Mouse (Mus musculus) kidney, postnatal 0 days (tissue): Measurements from ENCODE around the gene Fastkd5. TPM values are rescaled to one million over a fixed set of nuclear protein-coding genes. Genes with fewer than 3 reads are reported as not detected.
"Not testable (repeated sequence)": the region's sequence is repeated elsewhere in the genome, so short reads cannot be mapped to it uniquely, and the experiment has no call there.

Experiments used
- ATAC-seq: fragments of 200-750 bp; cut with Nextera tagmentation; replicated peaks from 2 replicates; pipeline ENCODE4 v1.8.0; 2017; ENCODE audit warnings: low read depth, moderate number of reproducible peaks, moderate TSS enrichment, moderate library complexity; ENCODE audit not compliant: low FRiP score
- DNase-seq: peaks from one replicate; pipeline ENCODE4 v3.0.0-alpha.2; 2016; ENCODE audit warnings: low spot score
- H3K27ac ChIP-seq: fragments of 300-500 bp; sonication (generic); 2 replicates; pipeline ENCODE4 v1.5.1; 2014; ENCODE audit warnings: mild to moderate bottlenecking
- H3K27me3 ChIP-seq: fragments of 300-500 bp; sonication (generic); 2 replicates; pipeline ENCODE4 v1.6.1; 2014; ENCODE audit warnings: low read length, mixed read lengths; ENCODE audit not compliant: insufficient read depth
- H3K36me3 ChIP-seq: fragments of 300-500 bp; sonication (generic); 2 replicates; pipeline ENCODE4 v1.6.1; 2014; ENCODE audit warnings: low read length, mixed read lengths; ENCODE audit not compliant: insufficient read depth
- H3K4me1 ChIP-seq: fragments of 300-500 bp; sonication (generic); replicated peaks from 2 replicates; pipeline ENCODE4 v1.6.1; 2014; ENCODE audit warnings: antibody characterized with exemption, low read length, mixed read lengths; ENCODE audit not compliant: insufficient read depth
- H3K4me2 ChIP-seq: fragments of 300-500 bp; sonication (generic); 2 replicates; pipeline ENCODE4 v1.6.1; 2014; ENCODE audit warnings: mild to moderate bottlenecking, low read length, moderate library complexity, mixed read lengths
- H3K4me3 ChIP-seq: fragments of 300-500 bp; sonication (generic); replicated peaks from 2 replicates; pipeline ENCODE4 v1.5.1; 2014; ENCODE audit warnings: low read depth, low read length
- H3K9ac ChIP-seq: fragments of 300-500 bp; sonication (generic); 2 replicates; pipeline ENCODE4 v1.6.1; 2014; ENCODE audit warnings: low read depth, low read length
- H3K9me3 ChIP-seq: fragments of 300-500 bp; sonication (generic); replicated peaks from 2 replicates; pipeline ENCODE4 v1.6.1; 2016; ENCODE audit warnings: low read length, inconsistent platforms, mixed read lengths
- CTCF ChIP-seq: IDR thresholded peaks from 2 replicates; pipeline ENCODE4 v1.5.1; 2016; ENCODE audit warnings: antibody characterized with exemption, low read depth, mild to moderate bottlenecking, moderate library complexity
- WGBS: fragments of 180-500 bp; shearing (Covaris S2); extraction: QIAGEN DNeasy Blood & Tissue Kit; methylation state at CpG from one replicate; pipeline ENCODE4 v1.1.7; 2014; 5-methylcytosine and 5-hydroxymethylcytosine counted together
- polyA plus RNA-seq: library from polyadenylated mRNA; unstranded; fragments of >200 nt; fragmentation: Nextera tagmentation; extraction: Ambion mirVana; gene quantifications from 2 replicates; pipeline ENCODE4 v1.2.1, GENCODE M21; 2015

The Fastkd5 gene
- polyA plus RNA-seq, 1 experiment from 2014 or later: 12.4 TPM

DNA sequence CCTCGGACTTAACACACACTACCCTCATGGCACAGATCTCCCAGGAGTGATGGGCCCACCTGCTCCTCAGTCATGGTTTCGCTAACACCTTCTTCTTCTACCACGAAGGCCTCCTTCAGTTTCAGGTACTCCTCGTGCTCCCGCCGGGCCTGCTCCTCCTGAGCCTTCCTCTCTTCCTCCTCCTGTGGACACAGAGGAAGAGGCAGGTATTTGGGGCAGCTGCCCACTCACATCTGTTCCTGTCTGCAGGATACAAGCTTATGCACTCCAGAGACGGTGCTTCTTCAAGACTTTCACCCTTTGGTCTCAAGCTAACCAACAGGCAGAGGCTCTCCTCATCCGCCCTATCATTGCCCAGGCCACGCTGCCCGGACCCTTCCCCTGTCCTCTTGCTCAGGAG, 28.7 kb upstream of the Fastkd5 start:
- Histone ChIP-seq H3K36me3 (peaks cover 66% of the 10 kb centered on the region), H3K27ac (no peak overlapping the region), H3K4me1 (no peaks in the 10 kb centered on the region; the same call in 1 of the 2 replicates), H3K4me2 (no peak overlapping the region), H3K4me3 (no peak overlapping the region), H3K27me3 (no peaks in the 10 kb centered on the region), H3K9me3 (no peaks in the 10 kb centered on the region), H3K9ac (no peak overlapping the region)
- DNase-seq (no peak), ATAC-seq (no peak)
- WGBS: 98% methylated on average over 10 of the region's 10 CpGs
- no peak for TF ChIP-seq CTCF

- Histone ChIP-seq H3K9me3 (no peaks in the 10 kb centered on the region), H3K36me3 (peaks cover 65% of the 10 kb centered on the region), H3K9ac (no peak overlapping the region), H3K4me3 (no peak overlapping the region), H3K27me3 (no peaks in the 10 kb centered on the region), H3K4me2 (no peak overlapping the region), H3K27ac (no peak overlapping the region), H3K4me1 (no peaks in the 10 kb centered on the region)
- DNase-seq (no peak), ATAC-seq (no peak)
- TF ChIP-seq CTCF: no peak
- 90% methylated on average over 6 of the region's 6 CpGs for WGBS
Measured at GRCm38 (mm10) chr2:130657541-130657940, 27.7 kb upstream of the Fastkd5 start.

- no peaks in the 10 kb centered on the region for H3K4me1 ChIP-seq
- H3K27ac ChIP-seq: no peak overlapping the region
- no peak overlapping the region for H3K9ac ChIP-seq
- 92% methylated on average over 9 of the region's 9 CpGs for WGBS
- H3K36me3 ChIP-seq: peaks cover 57% of the 10 kb centered on the region
- no peak overlapping the region for H3K4me3 ChIP-seq
- DNase-seq (no peak), ATAC-seq (no peak)
- no peak overlapping the region for H3K4me2 ChIP-seq
- H3K9me3 ChIP-seq: no peaks in the 10 kb centered on the region
- no peak for TF ChIP-seq CTCF
- H3K27me3 ChIP-seq: no peaks in the 10 kb centered on the region
Measured at GRCm38 (mm10) chr2:130656536-130656935, 26.7 kb upstream of the Fastkd5 start.

GRCm38 (mm10) chr2:130655660-130656339, 26.0 kb upstream of the Fastkd5 start:
- no peak for TF ChIP-seq CTCF
- Histone ChIP-seq H3K4me2 (no peak overlapping the region), H3K36me3 (peaks cover 51% of the 10 kb centered on the region), H3K9me3 (no peaks in the 10 kb centered on the region), H3K4me1 (no peaks in the 10 kb centered on the region), H3K9ac (no peak overlapping the region), H3K27me3 (no peaks in the 10 kb centered on the region), H3K27ac (no peak overlapping the region), H3K4me3 (no peak overlapping the region)
- WGBS: 88% methylated on average over 6 of the region's 6 CpGs
- DNase-seq: no peak
- ATAC-seq: no peak

- H3K4me2 ChIP-seq: no peak overlapping the region
- no peak for TF ChIP-seq CTCF
- no peak for DNase-seq
- no peak overlapping the region for H3K4me3 ChIP-seq
- no peak overlapping the region for H3K9ac ChIP-seq
- no peaks in the 10 kb centered on the region for H3K4me1 ChIP-seq
- no peaks in the 10 kb centered on the region for H3K9me3 ChIP-seq
- ATAC-seq: no peak
- H3K27ac ChIP-seq: no peak overlapping the region
- H3K27me3 ChIP-seq: no peaks in the 10 kb centered on the region
- 92% methylated on average over 1 of the region's 1 CpGs for WGBS
- H3K36me3 ChIP-seq: peaks cover 45% of the 10 kb centered on the region
Measured at GRCm38 (mm10) chr2:130653760-130654159, 23.9 kb upstream of the Fastkd5 start.

DNA sequence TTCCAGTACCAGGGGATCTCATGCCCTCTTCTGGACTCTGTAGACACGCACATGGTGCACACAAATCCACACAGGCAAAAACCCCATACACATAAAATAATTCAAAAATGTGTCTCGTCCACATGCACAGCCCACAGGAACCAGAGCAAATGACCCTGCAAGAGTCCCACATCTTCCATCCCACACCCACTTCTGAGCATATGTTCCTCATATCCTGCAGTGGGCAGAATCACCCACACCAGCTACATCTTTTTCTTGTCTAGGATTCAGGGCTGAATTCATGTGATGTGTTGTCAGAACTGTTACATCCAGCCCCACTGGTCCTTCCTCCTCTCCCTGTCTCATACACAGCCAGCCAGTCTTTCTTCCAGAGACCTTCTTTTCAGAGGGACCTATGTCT, 23.5 kb upstream of the Fastkd5 start:
- no peak for DNase-seq
- WGBS: 91% methylated on average over 2 of the region's 2 CpGs
- Histone ChIP-seq H3K4me1 (no peaks in the 10 kb centered on the region), H3K4me2 (no peak overlapping the region), H3K4me3 (no peak overlapping the region), H3K9ac (no peak overlapping the region), H3K36me3 (peaks cover 43% of the 10 kb centered on the region), H3K9me3 (no peaks in the 10 kb centered on the region), H3K27me3 (no peaks in the 10 kb centered on the region), H3K27ac (no peak overlapping the region)
- TF ChIP-seq CTCF: no peak
- no peak for ATAC-seq

DNA sequence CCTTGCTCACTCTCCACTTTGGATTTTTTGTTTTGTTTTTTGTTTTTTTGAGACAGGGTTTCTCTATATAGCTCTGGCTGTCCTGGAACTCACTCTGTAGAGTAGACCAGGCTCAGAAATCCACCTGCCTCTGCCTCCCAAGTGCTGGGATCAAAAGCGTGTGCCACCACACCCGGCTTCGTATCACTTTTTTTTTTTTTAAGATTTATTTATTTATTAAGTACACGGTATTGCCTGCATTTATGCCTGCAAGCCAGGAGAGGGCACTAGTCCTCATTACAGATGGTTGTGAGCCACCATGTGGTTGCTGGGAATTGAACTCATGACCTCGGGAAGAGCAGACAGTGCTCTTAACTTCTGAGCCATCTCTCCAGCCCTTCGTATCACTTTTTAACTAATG, 19.2 kb upstream of the Fastkd5 start:
- H3K4me3 ChIP-seq, H3K27me3 ChIP-seq, H3K9ac ChIP-seq, H3K9me3 ChIP-seq, H3K4me1 ChIP-seq, ATAC-seq, DNase-seq, H3K27ac ChIP-seq, H3K4me2 ChIP-seq: not testable (repeated sequence)
- peaks cover 10% of the 10 kb centered on the region for H3K36me3 ChIP-seq
- 87% methylated on average over 6 of the region's 6 CpGs for WGBS
